Mouse (Mus musculus): ENCODE measurements around the gene Akr1b8. TPM values are rescaled to one million over a fixed set of nuclear protein-coding genes. Genes with fewer than 3 reads are reported as not detected.

Gene Akr1b8
- 20.9 and 28.4 TPM in 2 replicates for polyA plus RNA-seq (2012; rRNA removed)

GRCm38 (mm10) chr6:34353658-34354353 lies at the start of gene Akr1b8:
TSS of gene Akr1b8 (plus strand) at chr6:34354119.

GRCm38 (mm10) chr6:34316854-34317771 lies 36.8 kb upstream of the Akr1b8 start, which contains the start of gene Akr1b3:
TSS of gene Akr1b3 (minus strand) at chr6:34317478.

GRCm38 (mm10) chr6:34384110-34384661 lies 30.3 kb downstream of the Akr1b8 start, which contains the start of gene Akr1b10:
TSS of gene Akr1b10 (plus strand) at chr6:34384218.

GRCm38 (mm10) chr6:34412023-34412422 lies 58.1 kb downstream of the Akr1b8 start, which contains the start of gene Akr1b7:
TSS of gene Akr1b7 (plus strand) at chr6:34412334.

Other genes starting within 250 kb of the Akr1b8 start
- gene Slc35b4, start 177.0 kb upstream of the Akr1b8 start, polyA plus RNA-seq (2012; rRNA removed): 2.5 and 3.9 TPM in 2 replicates
- gene Akr1b3, start 36.6 kb upstream of the Akr1b8 start, polyA plus RNA-seq (2012; rRNA removed): 99.6 and 113 TPM in 2 replicates
- gene Akr1b10, start 30.1 kb downstream of the Akr1b8 start, polyA plus RNA-seq (2012; rRNA removed): 4.2 and 5.5 TPM in 2 replicates
- gene Akr1b7, start 58.2 kb downstream of the Akr1b8 start, polyA plus RNA-seq (2012; rRNA removed): 0.12 and 0.28 TPM in 2 replicates
- gene Bpgm, start 122.1 kb downstream of the Akr1b8 start, polyA plus RNA-seq (2012; rRNA removed): 3.4 and 4.7 TPM in 2 replicates
- gene Cald1, start 244.4 kb downstream of the Akr1b8 start, polyA plus RNA-seq (2012; rRNA removed): 3.2 and 8.5 TPM in 2 replicates